Mouse (Mus musculus) limb, embryonic 15.5 days (tissue): ENCODE measurements around the gene Col6a4. TPM values are rescaled to one million over a fixed set of nuclear protein-coding genes. Genes with fewer than 3 reads are reported as not detected.

Experiments
- ATAC-seq: fragments of 200-750 bp; cut with Nextera tagmentation; 2 replicates; pipeline ENCODE4 v1.8.0; 2017; ENCODE audit warnings: low read depth, moderate TSS enrichment; ENCODE audit not compliant: insufficient number of reproducible peaks, low FRiP score, low TSS enrichment
- H3K27ac ChIP-seq: fragments of 300-500 bp; sonication (generic); 2 replicates; pipeline ENCODE4 v1.5.1; 2015; ENCODE audit warnings: moderate library complexity, mild to moderate bottlenecking, inconsistent platforms
- H3K27me3 ChIP-seq: fragments of 300-500 bp; sonication (generic); 2 replicates; pipeline ENCODE4 v1.6.1; 2015; ENCODE audit warnings: inconsistent platforms
- H3K36me3 ChIP-seq: fragments of 300-500 bp; sonication (generic); 2 replicates; pipeline ENCODE4 v1.6.1; 2015; ENCODE audit warnings: inconsistent platforms
- H3K4me1 ChIP-seq: fragments of 300-500 bp; sonication (generic); 2 replicates; pipeline ENCODE4 v1.6.1; 2015; ENCODE audit warnings: inconsistent platforms
- H3K4me2 ChIP-seq: fragments of 300-500 bp; sonication (generic); 2 replicates; pipeline ENCODE4 v1.6.1; 2015; ENCODE audit warnings: mild to moderate bottlenecking, inconsistent platforms
- H3K4me3 ChIP-seq: fragments of 300-500 bp; sonication (generic); 2 replicates; pipeline ENCODE4 v1.5.1; 2015; ENCODE audit warnings: mild to moderate bottlenecking, inconsistent platforms
- H3K9ac ChIP-seq: fragments of 300-500 bp; sonication (generic); 2 replicates; pipeline ENCODE4 v1.6.1; 2015; ENCODE audit warnings: inconsistent platforms
- H3K9me3 ChIP-seq: fragments of 300-500 bp; sonication (generic); 2 replicates; pipeline ENCODE4 v1.6.1; 2016; ENCODE audit warnings: inconsistent platforms
- WGBS: fragments of 180-500 bp; shearing (Covaris S2); methylation state at CpG from one replicate; pipeline ENCODE4 v1.1.7; 2015; 5-methylcytosine and 5-hydroxymethylcytosine counted together
- polyA plus RNA-seq: library from polyadenylated mRNA; unstranded; fragments of >200 nt; fragmentation: Nextera tagmentation; extraction: Ambion mirVana; gene quantifications from 2 replicates; pipeline ENCODE4 v1.2.1, GENCODE M21; 2015

Gene Col6a4
- polyA plus RNA-seq, 1 experiment from 2014 or later = 0.26 TPM

DNA sequence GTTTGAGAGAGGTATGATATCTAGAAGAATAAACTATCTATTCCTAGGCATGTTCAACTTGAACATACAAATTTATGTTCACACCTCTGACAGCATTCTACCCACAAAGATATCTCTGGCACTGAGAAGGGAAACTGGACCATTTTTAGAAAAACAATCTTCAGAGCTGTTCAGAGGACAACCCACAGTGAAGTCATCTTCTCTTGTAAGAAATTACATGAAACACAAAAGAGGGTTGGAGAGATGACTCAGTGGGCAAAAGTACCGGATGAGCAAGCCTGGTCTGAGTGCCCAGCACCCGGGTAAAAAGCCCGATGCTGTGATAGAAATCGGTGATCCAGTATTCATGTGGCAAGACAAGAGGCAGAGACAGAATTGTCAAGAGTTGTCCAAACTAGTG lies 43.1 kb downstream of the Col6a4 start:
- no peak overlapping the region for H3K4me2 ChIP-seq
- H3K9me3 ChIP-seq = no peaks in the 10 kb centered on the region
- no peak overlapping the region for H3K4me3 ChIP-seq
- 88% methylated on average over 4 of the region's 4 CpGs for WGBS
- H3K27ac ChIP-seq = no peak overlapping the region
- H3K9ac ChIP-seq = no peak overlapping the region
- no peaks in the 10 kb centered on the region for H3K36me3 ChIP-seq
- no peak for ATAC-seq
- H3K27me3 ChIP-seq = no peaks in the 10 kb centered on the region
- H3K4me1 ChIP-seq = no peaks in the 10 kb centered on the region

GRCm38 (mm10) chr9:106043921-106044503 lies 52.6 kb downstream of the Col6a4 start:
- WGBS = 69% methylated on average over 9 of the region's 9 CpGs

GRCm38 (mm10) chr9:106039915-106040659 lies 56.5 kb downstream of the Col6a4 start:
- no peak overlapping the region for H3K4me2 ChIP-seq
- ATAC-seq = no peak
- H3K4me1 ChIP-seq = no peaks in the 10 kb centered on the region
- 72% methylated on average over 8 of the region's 8 CpGs for WGBS
- H3K27me3 ChIP-seq = no peaks in the 10 kb centered on the region
- H3K27ac ChIP-seq = no peak overlapping the region
- H3K36me3 ChIP-seq = no peaks in the 10 kb centered on the region
- H3K9ac ChIP-seq = no peak overlapping the region
- H3K4me3 ChIP-seq = no peak overlapping the region
- no peaks in the 10 kb centered on the region for H3K9me3 ChIP-seq

More at GRCm38 (mm10) chr9:106043921-106044503, 52.6 kb downstream of the Col6a4 start:
- no peaks in the 10 kb centered on the region for H3K4me1 ChIP-seq
- no peaks in the 10 kb centered on the region for H3K9me3 ChIP-seq
- H3K4me3 ChIP-seq = no peak overlapping the region
- H3K36me3 ChIP-seq = no peaks in the 10 kb centered on the region
- no peak overlapping the region for H3K27ac ChIP-seq
- no peak overlapping the region for H3K4me2 ChIP-seq
- no peak for ATAC-seq
- no peak overlapping the region for H3K9ac ChIP-seq
- H3K27me3 ChIP-seq = no peaks in the 10 kb centered on the region

DNA sequence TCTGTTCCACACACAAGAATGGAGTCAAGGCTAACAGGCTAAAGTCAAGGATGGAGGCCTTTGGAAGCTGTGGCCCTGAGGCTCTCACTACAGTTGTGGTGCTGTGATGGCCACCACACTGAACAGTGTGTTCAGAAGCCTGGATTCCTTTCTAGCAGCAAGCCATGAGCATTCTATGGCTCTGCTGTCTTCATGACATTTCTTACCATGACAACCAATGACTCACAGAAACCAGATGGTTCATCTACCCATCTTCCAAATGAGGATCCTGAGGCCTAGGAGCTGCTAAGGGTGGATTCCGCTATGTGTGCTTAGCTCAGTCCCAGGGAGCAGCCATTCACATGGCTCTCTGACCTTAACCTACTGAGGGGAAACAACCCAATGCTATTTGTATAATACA lies 57.3 kb downstream of the Col6a4 start:
- no peak overlapping the region for H3K27ac ChIP-seq
- H3K4me1 ChIP-seq = no peaks in the 10 kb centered on the region
- no peaks in the 10 kb centered on the region for H3K36me3 ChIP-seq
- WGBS = 61% methylated on average over 1 of the region's 1 CpGs
- no peak overlapping the region for H3K9ac ChIP-seq
- H3K4me3 ChIP-seq = no peak overlapping the region
- H3K27me3 ChIP-seq = no peaks in the 10 kb centered on the region
- no peak overlapping the region for H3K4me2 ChIP-seq
- no peak for ATAC-seq
- H3K9me3 ChIP-seq = no peaks in the 10 kb centered on the region

GRCm38 (mm10) chr9:106038865-106039264 lies 57.7 kb downstream of the Col6a4 start:
- WGBS = 5% methylated on average over 4 of the region's 4 CpGs
- H3K36me3 ChIP-seq = no peaks in the 10 kb centered on the region
- no peak overlapping the region for H3K4me3 ChIP-seq
- ATAC-seq = no peak
- no peaks in the 10 kb centered on the region for H3K27me3 ChIP-seq
- no peaks in the 10 kb centered on the region for H3K9me3 ChIP-seq
- no peak overlapping the region for H3K27ac ChIP-seq
- no peak overlapping the region for H3K4me2 ChIP-seq
- no peaks in the 10 kb centered on the region for H3K4me1 ChIP-seq
- H3K9ac ChIP-seq = no peak overlapping the region

DNA sequence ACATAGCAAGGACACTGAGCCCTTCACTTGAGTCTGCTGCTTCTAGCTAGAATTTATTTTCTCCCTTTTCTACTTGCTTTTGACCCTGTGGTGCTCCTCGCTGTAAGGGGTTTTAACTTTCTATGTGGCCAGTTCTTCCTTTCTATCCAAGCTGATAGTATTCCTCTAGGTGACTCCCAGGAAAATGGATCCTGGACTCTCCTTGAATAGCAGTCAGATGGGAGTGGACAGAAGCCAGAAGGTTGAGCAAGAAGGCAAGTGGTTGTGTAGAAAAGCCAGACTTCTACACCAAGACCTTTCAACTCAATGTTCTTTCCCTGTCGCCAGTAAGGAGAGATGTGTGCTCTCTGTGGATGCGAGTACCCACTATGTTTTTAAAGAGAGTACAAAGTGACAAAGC lies 80.9 kb downstream of the Col6a4 start:
- 89% methylated on average over 3 of the region's 3 CpGs for WGBS
- H3K27me3 ChIP-seq = no peaks in the 10 kb centered on the region
- no peaks in the 10 kb centered on the region for H3K4me1 ChIP-seq
- no peak overlapping the region for H3K4me3 ChIP-seq
- no peak overlapping the region for H3K9ac ChIP-seq
- no peaks in the 10 kb centered on the region for H3K36me3 ChIP-seq
- no peak overlapping the region for H3K27ac ChIP-seq
- H3K4me2 ChIP-seq = no peak overlapping the region
- ATAC-seq = no peak
- H3K9me3 ChIP-seq = no peaks in the 10 kb centered on the region

GRCm38 (mm10) chr9:106013139-106013538 lies 83.4 kb downstream of the Col6a4 start:
- no peak overlapping the region for H3K4me2 ChIP-seq
- no peaks in the 10 kb centered on the region for H3K36me3 ChIP-seq
- no peak overlapping the region for H3K9ac ChIP-seq
- 90% methylated on average over 11 of the region's 11 CpGs for WGBS
- no peak overlapping the region for H3K27ac ChIP-seq
- H3K4me1 ChIP-seq = no peaks in the 10 kb centered on the region
- no peaks in the 10 kb centered on the region for H3K27me3 ChIP-seq
- H3K4me3 ChIP-seq = no peak overlapping the region
- ATAC-seq = no peak
- H3K9me3 ChIP-seq = no peaks in the 10 kb centered on the region

GRCm38 (mm10) chr9:105997955-105998354 lies 98.6 kb downstream of the Col6a4 start:
- H3K9me3 ChIP-seq = no peaks in the 10 kb centered on the region

GRCm38 (mm10) chr9:105992425-105992824 lies 104.2 kb downstream of the Col6a4 start:
- no peak for ATAC-seq
- H3K4me2 ChIP-seq = no peak overlapping the region
- no peak overlapping the region for H3K27ac ChIP-seq
- no peak overlapping the region for H3K9ac ChIP-seq
- H3K36me3 ChIP-seq = no peaks in the 10 kb centered on the region
- 56% methylated on average over 6 of the region's 6 CpGs for WGBS
- H3K4me3 ChIP-seq = no peak overlapping the region
- no peaks in the 10 kb centered on the region for H3K4me1 ChIP-seq
- H3K27me3 ChIP-seq = no peaks in the 10 kb centered on the region
- H3K9me3 ChIP-seq = no peaks in the 10 kb centered on the region

More at GRCm38 (mm10) chr9:105997955-105998354, 98.6 kb downstream of the Col6a4 start:
- no peak overlapping the region for H3K9ac ChIP-seq
- no peak overlapping the region for H3K4me2 ChIP-seq
- no peaks in the 10 kb centered on the region for H3K27me3 ChIP-seq
- no peaks in the 10 kb centered on the region for H3K4me1 ChIP-seq
- H3K4me3 ChIP-seq = no peak overlapping the region
- no peak overlapping the region for H3K27ac ChIP-seq
- no peak for ATAC-seq
- no peaks in the 10 kb centered on the region for H3K36me3 ChIP-seq
- WGBS = 53% methylated on average over 11 of the region's 11 CpGs

DNA sequence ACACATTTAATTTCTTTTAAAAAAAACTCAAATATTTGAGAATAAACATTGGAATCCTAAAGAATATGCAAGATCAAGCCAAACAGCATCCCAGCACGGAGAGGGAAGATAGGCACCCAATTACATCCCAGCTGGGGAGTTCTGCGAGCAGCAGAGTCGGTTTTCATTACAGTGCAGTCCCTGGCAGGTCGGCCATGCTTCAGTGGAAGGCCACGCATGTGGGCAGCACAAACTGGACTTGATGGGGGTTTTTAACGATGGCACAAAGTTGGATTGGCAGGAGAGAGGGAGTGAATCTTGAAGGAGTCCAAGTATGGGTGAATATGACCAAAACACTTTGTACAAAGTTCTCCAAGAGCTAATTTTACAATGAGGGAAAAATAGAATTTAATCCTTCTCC lies 106.5 kb downstream of the Col6a4 start:
- H3K27me3 ChIP-seq = no peaks in the 10 kb centered on the region
- H3K9me3 ChIP-seq = no peaks in the 10 kb centered on the region
- ATAC-seq = no peak
- H3K4me3 ChIP-seq = no peak overlapping the region
- H3K36me3 ChIP-seq = no peaks in the 10 kb centered on the region
- WGBS = 57% methylated on average over 6 of the region's 6 CpGs
- no peak overlapping the region for H3K4me2 ChIP-seq
- H3K27ac ChIP-seq = no peak overlapping the region
- H3K4me1 ChIP-seq = no peaks in the 10 kb centered on the region
- H3K9ac ChIP-seq = no peak overlapping the region

DNA sequence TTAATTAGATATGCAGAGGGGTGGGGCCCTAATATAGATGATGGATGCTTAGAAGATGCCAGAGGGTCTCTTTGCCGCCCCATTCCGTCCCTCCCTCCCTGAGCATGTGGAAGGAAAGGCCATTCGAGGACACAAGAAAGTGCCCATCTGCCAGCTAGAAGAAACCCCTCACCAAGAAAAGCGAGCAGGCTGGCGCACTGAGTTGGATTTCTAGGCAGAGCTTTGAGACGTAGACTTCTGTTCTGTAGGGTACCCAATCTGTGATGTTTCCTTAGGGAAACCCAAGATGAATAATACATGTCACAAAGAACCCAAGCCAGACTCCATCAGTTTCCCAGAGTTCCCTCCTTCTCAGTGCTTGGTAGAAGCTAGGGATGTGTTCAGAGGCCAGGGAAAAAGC lies 107.1 kb downstream of the Col6a4 start:
- H3K36me3 ChIP-seq = no peaks in the 10 kb centered on the region
- no peaks in the 10 kb centered on the region for H3K27me3 ChIP-seq
- H3K4me2 ChIP-seq = no peak overlapping the region
- H3K27ac ChIP-seq = no peak overlapping the region
- H3K4me1 ChIP-seq = no peaks in the 10 kb centered on the region
- H3K9ac ChIP-seq = no peak overlapping the region
- no peaks in the 10 kb centered on the region for H3K9me3 ChIP-seq
- WGBS = 84% methylated on average over 6 of the region's 6 CpGs
- no peak for ATAC-seq
- H3K4me3 ChIP-seq = no peak overlapping the region

GRCm38 (mm10) chr9:105988096-105988495 lies 108.5 kb downstream of the Col6a4 start:
- H3K36me3 ChIP-seq = no peaks in the 10 kb centered on the region
- H3K9ac ChIP-seq = no peak overlapping the region
- H3K9me3 ChIP-seq = no peaks in the 10 kb centered on the region
- H3K4me1 ChIP-seq = no peaks in the 10 kb centered on the region
- no peak overlapping the region for H3K4me3 ChIP-seq
- H3K4me2 ChIP-seq = no peak overlapping the region
- H3K27me3 ChIP-seq = 0 out of 2 replicates have a peak, but pooled peaks cover 4% of the 10 kb centered on the region
- no peak for ATAC-seq
- WGBS = 62% methylated on average over 8 of the region's 8 CpGs
- H3K27ac ChIP-seq = no peak overlapping the region
